Comparison of ENCODE assay signal across 8 mouse cellular contexts in genomic region chr16:92697737-92698611, GRCm38 (mm10).
A peak's percentile ranks its signal among the peaks of the same experiment; 100 is the strongest.
DNase-seq lines count a peak whose midpoint lies in the region; ATAC-seq lines count a peak whose summit lies in the region.

No protein-coding gene starts in this region.

- H3K9me3 ChIP-seq in heart, embryonic 11.5 days (replicated peaks; ENCODE audit: control insufficient read depth, low read length): no peaks in the 10 kb centered on the region
- H3K9me3 ChIP-seq in limb, embryonic 12.5 days: no peaks in the 10 kb centered on the region
- no peaks in the 10 kb centered on the region for H3K9me3 ChIP-seq in midbrain, embryonic 14.5 days (ENCODE audit: control insufficient read depth, low read length)

- H3K4me1 ChIP-seq in heart, embryonic 11.5 days (ENCODE audit: control insufficient read depth, insufficient read depth, low read length): peaks cover 16% of the 10 kb centered on the region
- peaks cover 44% of the 10 kb centered on the region for H3K4me1 ChIP-seq in limb, embryonic 12.5 days (replicated peaks)
- H3K4me1 ChIP-seq in midbrain, embryonic 14.5 days (ENCODE audit: control insufficient read depth, insufficient read depth, low read length): peaks cover 23% of the 10 kb centered on the region

- peaks cover 71% of the 10 kb centered on the region for H3K27me3 ChIP-seq in heart, embryonic 11.5 days (ENCODE audit: control insufficient read depth, insufficient read depth, low read length)
- peaks cover 68% of the 10 kb centered on the region for H3K27me3 ChIP-seq in limb, embryonic 12.5 days
- peaks cover 83% of the 10 kb centered on the region for H3K27me3 ChIP-seq in midbrain, embryonic 14.5 days (ENCODE audit: control insufficient read depth, insufficient read depth, low read length)

- ATAC-seq in heart, embryonic 11.5 days (replicated peaks; ENCODE audit: insufficient number of reproducible peaks, low FRiP score, low TSS enrichment): peak; percentile 32
- peak; percentile 40 for ATAC-seq in limb, embryonic 12.5 days (ENCODE audit: insufficient number of reproducible peaks, insufficient read depth, low FRiP score, low TSS enrichment, low read depth)
- peak; percentile 55; the same call in 1 of the 2 replicates for ATAC-seq in midbrain, embryonic 14.5 days (ENCODE audit: low FRiP score, low TSS enrichment)

- peak; percentile 55 for DNase-seq in urinary bladder, postnatal 25 days (ENCODE audit: low spot score)
- DNase-seq in urinary bladder, postnatal 10 days (ENCODE audit: low spot score): no peak
- peak; percentile 67 for DNase-seq in embryo, embryonic 10.5 days (ENCODE audit: low spot score)
- peak; percentile 60 for DNase-seq in midbrain, embryonic 14.5 days
- peak; percentile 48 to 62 for DNase-seq in thymus, postnatal 10 days (ENCODE audit: low spot score in 2 of 2)
- no peak for DNase-seq in layer of hippocampus, adult 9-10 months (ENCODE audit: low spot score)

- H3K4me2 ChIP-seq in heart, embryonic 11.5 days: peak overlapping the region; percentile 99
- H3K4me2 ChIP-seq in limb, embryonic 12.5 days: peak overlapping the region; percentile 87
- H3K4me2 ChIP-seq in midbrain, embryonic 14.5 days (ENCODE audit: low read length): peak overlapping the region; percentile 83

- H3K9ac ChIP-seq in heart, embryonic 11.5 days (ENCODE audit: low read depth, low read length): peak overlapping the region; percentile 69
- peak overlapping the region; percentile 60 for H3K9ac ChIP-seq in limb, embryonic 12.5 days (replicated peaks)
- H3K9ac ChIP-seq in midbrain, embryonic 14.5 days (replicated peaks; ENCODE audit: low read length): peak overlapping the region; percentile 40

- peak overlapping the region; percentile 23 for H3K27ac ChIP-seq in heart, embryonic 11.5 days (ENCODE audit: low read depth, low read length)
- peak overlapping the region; percentile 69 for H3K27ac ChIP-seq in limb, embryonic 12.5 days
- H3K27ac ChIP-seq in midbrain, embryonic 14.5 days (replicated peaks; ENCODE audit: low read depth, low read length): no peak overlapping the region

- peak overlapping the region; percentile 56 for H3K4me3 ChIP-seq in heart, embryonic 11.5 days (ENCODE audit: low read depth, low read length)
- H3K4me3 ChIP-seq in limb, embryonic 12.5 days (replicated peaks): peak overlapping the region; percentile 59
- H3K4me3 ChIP-seq in midbrain, embryonic 14.5 days (replicated peaks; ENCODE audit: low read depth, low read length): peak overlapping the region; percentile 44

- WGBS in heart, embryonic 11.5 days (ENCODE audit: insufficient replicate concordance): under 1% methylated on average over 48 of the region's 48 CpGs
- under 1% methylated on average over 48 of the region's 48 CpGs for WGBS in limb, embryonic 12.5 days
- WGBS in midbrain, embryonic 14.5 days: under 1% methylated on average over 48 of the region's 48 CpGs

- H3K36me3 ChIP-seq in heart, embryonic 11.5 days (ENCODE audit: control insufficient read depth, insufficient read depth, low read length): no peaks in the 10 kb centered on the region
- H3K36me3 ChIP-seq in limb, embryonic 12.5 days: no peaks in the 10 kb centered on the region
- no peaks in the 10 kb centered on the region for H3K36me3 ChIP-seq in midbrain, embryonic 14.5 days (ENCODE audit: control insufficient read depth, insufficient read depth, low read length)

Comparison
In these comparisons a context has a peak if more than half of its experiments do, and no peak if none do; other contexts are left out.
1. DNase-seq: peak in urinary bladder, postnatal 25 days (single experiment), embryo, embryonic 10.5 days (single experiment), midbrain, embryonic 14.5 days (single experiment) and thymus, postnatal 10 days (2 of 2); none in urinary bladder, postnatal 10 days (single experiment) and layer of hippocampus, adult 9-10 months (single experiment).
2. Peak in every context shown above with its lines, with median percentiles within 50 percentile points of each other: ATAC-seq, H3K4me2 ChIP-seq, H3K4me3 ChIP-seq and H3K9ac ChIP-seq.